Mouse (Mus musculus): ENCODE data around the gene Hnrnpa2b1. TPM values are rescaled to one million over a fixed set of nuclear protein-coding genes. Genes with fewer than 3 reads are reported as not detected.
"Not testable (repeated sequence)": the region's sequence is repeated elsewhere in the genome, so short reads cannot be mapped to it uniquely, and the experiment has no call there.

The Hnrnpa2b1 gene
- total RNA-seq (2021), result 100 to 1,000 TPM; 284 to 312 TPM
- long read RNA-seq, experiment 1, transcript Hnrnpa2b1-210 (10 exons, 1,518 nt), result minor isoform, 26 of 1,052 reads
- long read RNA-seq, experiment 1, transcript Hnrnpa2b1-202 (12 exons, 1,662 nt), result minor isoform, 8 of 1,052 reads
- long read RNA-seq, experiment 1, transcript Hnrnpa2b1-204 (11 exons, 1,638 nt), result major isoform, 60 of 1,052 reads
- long read RNA-seq, experiment 1, transcript Hnrnpa2b1-203 (12 exons, 1,728 nt), result minor isoform, 14 of 1,052 reads
- long read RNA-seq, experiment 1, partial matches to known transcripts, result 822 of 1,052 reads
- long read RNA-seq, experiment 1, other reads (novel, unspliced or antisense), result 119 of 1,052 reads
- long read RNA-seq, experiment 2, transcript Hnrnpa2b1-204 (11 exons, 1,638 nt), result major isoform, 118 of 1,238 reads
- long read RNA-seq, experiment 2, transcript Hnrnpa2b1-210 (10 exons, 1,518 nt), result minor isoform, 14 of 1,238 reads
- long read RNA-seq, experiment 2, transcript Hnrnpa2b1-203 (12 exons, 1,728 nt), result minor isoform, 14 of 1,238 reads
- long read RNA-seq, experiment 2, transcript Hnrnpa2b1-202 (12 exons, 1,662 nt), result minor isoform, 10 of 1,238 reads
- long read RNA-seq, experiment 2, partial matches to known transcripts, result 857 of 1,238 reads
- long read RNA-seq, experiment 2, other reads (novel, unspliced or antisense), result 216 of 1,238 reads

DNA sequence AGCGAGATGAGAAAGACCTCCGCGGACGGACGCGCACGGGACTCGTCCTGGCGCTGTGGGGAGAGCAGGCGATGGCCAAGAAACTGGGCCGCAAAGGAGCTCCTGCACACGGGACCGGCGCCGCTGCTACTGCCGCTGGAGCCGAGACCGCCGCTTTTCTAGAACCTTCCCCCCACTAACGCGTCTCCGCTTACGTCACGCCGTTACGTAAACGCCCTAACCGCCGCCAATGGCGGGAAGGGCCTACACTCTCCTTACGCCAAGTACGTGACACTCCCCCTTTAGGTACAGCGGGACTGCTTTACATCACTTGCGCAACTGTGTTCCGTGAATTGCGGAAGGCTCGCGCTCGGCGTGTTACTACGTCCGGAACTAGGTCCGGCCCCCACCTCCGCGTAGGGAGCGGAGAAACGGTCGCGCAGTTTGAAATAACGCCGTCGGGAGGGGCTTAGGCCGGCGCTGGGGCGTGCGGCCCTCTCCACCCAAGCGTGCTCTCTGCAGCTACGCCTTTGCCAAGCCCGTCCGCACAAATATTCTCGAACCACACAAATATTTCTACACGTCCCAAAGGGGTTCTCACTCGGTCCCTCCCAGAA, at the start of gene Hnrnpa2b1:
Gene Hnrnpa2b1, minus strand, starts transcription at position 180 of the 596 bp plus-strand sequence.
- intact Hi-C loops (cut with DNase I), result loop anchor here (5.0 kb wide), 1 partner anchor 752 kb away; the partner anchor contains the start of gene Hoxa7

DNA sequence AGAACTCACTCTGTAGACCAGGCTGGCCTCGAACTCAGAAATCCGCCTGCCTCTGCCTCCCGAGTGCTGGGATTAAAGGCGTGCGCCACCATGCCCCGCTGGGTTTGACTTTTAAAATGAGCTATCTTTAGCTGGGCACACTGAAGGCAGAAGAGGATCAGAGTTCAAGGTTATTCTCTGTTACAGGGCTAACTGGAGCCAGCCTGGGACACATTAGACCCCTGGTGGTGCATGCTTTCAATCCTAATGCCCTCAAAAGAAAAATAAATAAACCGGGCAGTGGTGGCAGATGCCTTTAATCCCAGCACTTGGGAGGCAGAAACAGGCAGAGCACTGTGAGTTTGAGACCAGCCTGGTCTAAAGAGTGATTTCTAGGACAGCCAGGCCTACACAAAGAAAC, 45.2 kb upstream of the Hnrnpa2b1 start:
- intact Hi-C loops (cut with DNase I), result no loop called here
- DNase-seq, result no peak

More for the DNA sequence above, at the start of gene Hnrnpa2b1:
- DNase-seq, result peak; percentile 98 to 99

- no peak for DNase-seq
- intact Hi-C loops (cut with DNase I), result no loop called here
Observed at GRCm38 (mm10) chr6:51513745-51514144, 44.1 kb upstream of the Hnrnpa2b1 start.

GRCm38 (mm10) chr6:51510946-51511345, 41.3 kb upstream of the Hnrnpa2b1 start:
- intact Hi-C loops (cut with DNase I), result loop anchor here (2.0 kb wide), 1 partner anchor 68 kb away; no protein-coding TSS in a partner anchor
- DNase-seq, result no peak

DNA sequence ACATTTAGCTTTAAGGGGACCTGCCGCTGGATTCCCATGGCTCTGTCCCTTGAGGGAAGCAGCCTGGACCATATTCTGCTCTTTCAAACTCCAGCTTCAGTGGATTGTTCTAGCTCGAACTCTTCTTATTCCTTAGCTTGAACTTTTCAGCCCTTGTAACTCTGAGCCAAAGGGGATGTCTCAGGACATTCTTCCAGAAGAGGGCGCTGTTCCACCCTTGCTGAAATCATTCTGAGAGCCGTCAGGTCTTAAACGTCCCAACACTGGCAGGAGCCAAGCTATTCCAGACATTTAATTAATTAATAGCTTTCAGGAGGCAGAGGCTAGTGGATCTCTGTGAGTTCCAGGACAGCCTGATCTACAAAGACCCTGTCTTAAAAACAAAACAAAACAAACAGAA, 40.4 kb upstream of the Hnrnpa2b1 start:
- intact Hi-C loops (cut with DNase I), result loop anchor here (2.0 kb wide), 1 partner anchor 69 kb away; no protein-coding TSS in a partner anchor
- peak; percentile 29 to 39 for DNase-seq

- DNase-seq, result peak; percentile 58 to 59
- intact Hi-C loops (cut with DNase I), result loop anchor here (5.0 kb wide), 1 partner anchor 127 kb away; no protein-coding TSS in a partner anchor
Observed at GRCm38 (mm10) chr6:51508750-51509648, 39.3 kb upstream of the Hnrnpa2b1 start.

DNA sequence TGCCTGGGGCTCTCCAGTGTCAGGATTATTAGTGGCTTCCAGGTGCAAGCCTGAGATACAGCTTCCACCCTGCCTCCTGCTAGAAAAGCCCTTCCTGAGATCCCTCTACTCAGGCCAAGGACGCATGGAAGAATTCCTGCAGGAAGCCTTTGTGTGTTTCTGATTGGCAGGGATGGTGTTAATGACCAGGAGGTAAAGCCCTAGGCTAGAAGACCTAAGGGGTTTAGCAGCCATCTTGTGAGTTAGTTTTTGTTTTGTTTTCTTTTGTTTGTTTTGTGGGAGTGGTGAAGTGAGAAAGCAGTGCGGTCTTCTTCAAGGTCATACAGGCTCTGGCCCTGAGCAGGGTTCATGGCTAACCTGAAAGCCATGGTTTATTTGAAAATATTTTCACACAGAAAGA, 37.9 kb upstream of the Hnrnpa2b1 start:
- DNase-seq, result no peak
- intact Hi-C loops (cut with DNase I), result loop anchor here (5.0 kb wide), 1 partner anchor 125 kb away; no protein-coding TSS in a partner anchor

DNA sequence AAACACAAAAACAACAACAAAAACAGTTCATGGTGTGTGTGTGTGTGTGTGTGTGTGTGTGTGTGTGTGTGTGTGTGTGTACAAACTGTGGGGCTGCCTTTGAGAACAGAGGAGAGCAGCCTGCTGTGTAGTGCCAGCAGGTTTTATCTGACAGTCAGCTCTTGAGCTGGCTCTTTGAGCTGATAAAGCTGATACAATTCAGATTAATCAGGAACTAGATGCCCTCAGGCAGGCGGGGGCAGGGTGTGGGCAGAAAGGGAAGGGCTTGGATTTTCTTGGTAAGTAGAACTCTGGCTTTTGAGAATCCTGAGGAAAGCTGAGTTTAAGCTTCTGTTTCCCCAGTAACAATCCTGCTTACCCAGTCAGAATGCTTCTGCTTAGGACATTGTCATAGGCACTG, 36.0 kb upstream of the Hnrnpa2b1 start:
- intact Hi-C loops (cut with DNase I), result loop anchor here (5.0 kb wide), 1 partner anchor 123 kb away; no protein-coding TSS in a partner anchor
- no peak for DNase-seq

GRCm38 (mm10) chr6:51497321-51498111, 27.8 kb upstream of the Hnrnpa2b1 start:
- intact Hi-C loops (cut with DNase I), result no loop called here
- DNase-seq, result no peak

- DNase-seq, result peak; percentile 65 to 74
- intact Hi-C loops (cut with DNase I), result no loop called here
Observed at GRCm38 (mm10) chr6:51489787-51490186, 20.1 kb upstream of the Hnrnpa2b1 start.

DNA sequence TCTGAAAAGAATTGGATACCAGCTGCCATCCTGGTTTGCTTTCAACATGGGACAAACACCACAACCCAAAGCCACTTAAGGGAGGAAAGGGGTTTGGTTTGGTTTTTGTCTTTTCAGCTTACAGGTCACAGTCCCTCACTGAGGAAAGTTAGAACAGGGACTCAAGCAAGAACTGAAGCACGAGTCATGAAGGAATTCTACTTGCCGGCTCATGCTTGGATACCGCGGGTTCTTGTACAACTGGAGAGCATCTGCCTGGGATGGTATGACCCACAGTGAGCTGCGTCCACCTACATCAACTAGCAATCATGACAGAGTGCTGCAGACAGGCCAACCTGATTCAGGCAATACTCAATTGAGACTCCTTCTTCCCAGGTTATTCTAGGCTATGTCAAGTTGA, 17.0 kb upstream of the Hnrnpa2b1 start:
- no peak for DNase-seq
- intact Hi-C loops (cut with DNase I), result no loop called here

GRCm38 (mm10) chr6:51486076-51486710, 16.5 kb upstream of the Hnrnpa2b1 start:
- DNase-seq, result no peak
- intact Hi-C loops (cut with DNase I), result no loop called here

DNA sequence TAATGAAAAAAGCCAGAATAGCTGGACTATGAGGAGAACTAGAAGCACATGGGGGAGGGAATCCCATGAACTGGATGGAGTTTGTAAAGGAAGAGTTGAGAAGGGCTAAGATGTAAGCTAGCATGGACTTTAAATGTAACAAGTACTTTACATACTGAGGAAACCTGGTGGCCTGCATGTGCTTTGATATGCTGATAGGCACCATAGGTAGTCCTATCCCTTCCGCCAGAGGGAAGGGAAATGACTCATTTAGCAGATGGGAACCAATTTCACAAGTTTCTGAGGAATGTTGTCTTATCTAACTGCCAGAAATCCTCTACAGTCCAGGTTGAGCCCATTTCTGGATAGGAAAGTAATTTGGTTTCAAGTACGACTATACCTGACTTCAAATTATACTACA, 16.0 kb upstream of the Hnrnpa2b1 start:
- intact Hi-C loops (cut with DNase I), result no loop called here
- DNase-seq, result no peak

DNA sequence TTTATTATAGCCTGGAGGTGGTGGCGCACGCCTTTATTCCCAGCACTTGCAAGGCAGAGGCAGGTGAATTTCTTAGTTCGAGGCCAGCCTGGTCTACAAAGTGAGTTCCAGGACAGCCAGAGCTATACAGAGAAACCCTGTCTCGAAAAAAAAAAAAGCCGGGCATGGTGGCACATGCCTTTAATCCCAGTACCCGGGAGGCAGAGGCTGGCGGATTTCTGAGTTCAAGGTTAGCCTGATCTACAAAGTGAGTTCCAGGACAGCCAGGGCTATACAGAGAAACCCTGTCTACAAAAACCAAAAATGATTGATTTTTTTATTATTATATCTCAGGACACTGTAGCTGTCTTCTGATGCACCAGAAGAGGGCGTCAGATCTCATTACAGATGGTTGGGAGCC, 14.9 kb upstream of the Hnrnpa2b1 start:
- intact Hi-C loops (cut with DNase I); DNase-seq: not testable (repeated sequence)

GRCm38 (mm10) chr6:51483861-51484260, 14.2 kb upstream of the Hnrnpa2b1 start:
- intact Hi-C loops (cut with DNase I), result no loop called here
- DNase-seq, result no peak

DNA sequence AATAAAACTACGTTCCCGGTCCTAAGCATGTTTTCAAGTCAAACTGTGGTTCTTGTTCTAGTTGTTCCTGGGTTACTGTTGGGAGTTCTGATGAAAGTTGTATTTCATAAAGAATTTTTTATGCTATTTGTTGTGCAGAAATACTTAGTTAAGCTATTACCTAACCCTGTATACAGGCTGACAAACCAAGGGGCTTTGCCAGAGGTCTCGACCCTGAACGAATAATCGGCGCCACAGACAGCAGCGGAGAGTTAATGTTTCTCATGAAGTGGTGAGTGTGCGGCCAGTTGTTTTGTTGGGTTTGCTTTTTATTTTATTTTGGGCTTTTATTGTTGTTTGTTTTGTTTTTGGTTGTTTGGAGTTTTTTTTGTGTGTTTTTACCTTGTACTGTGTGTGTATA, 11.9 kb upstream of the Hnrnpa2b1 start:
- intact Hi-C loops (cut with DNase I), result no loop called here
- no peak for DNase-seq

- no peak for DNase-seq
Observed at GRCm38 (mm10) chr6:51479136-51479731, 9.5 kb upstream of the Hnrnpa2b1 start.

DNA sequence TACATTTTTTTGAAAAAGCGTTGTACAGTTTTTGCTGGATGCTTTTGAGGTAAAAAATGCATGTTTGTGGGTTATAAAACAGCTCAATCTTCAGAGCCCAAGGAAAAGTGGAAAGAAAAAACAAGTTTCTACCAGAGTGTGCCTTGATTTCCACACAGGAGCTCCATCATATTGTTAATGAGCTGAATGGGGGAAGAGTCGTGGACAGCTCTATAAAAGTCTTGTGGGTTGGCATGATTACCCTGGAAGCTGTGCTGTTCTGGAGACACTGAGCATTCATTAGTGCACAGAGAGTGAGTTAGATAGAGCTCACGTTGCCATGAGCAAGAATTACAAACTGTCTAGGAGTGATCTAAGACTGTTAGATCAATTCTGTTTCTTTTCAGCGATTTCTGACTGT, 2.5 kb upstream of the Hnrnpa2b1 start:
- no peak for DNase-seq
- intact Hi-C loops (cut with DNase I), result no loop called here

More at GRCm38 (mm10) chr6:51479136-51479731, 9.5 kb upstream of the Hnrnpa2b1 start:
- intact Hi-C loops (cut with DNase I), result no loop called here

Measured in gastrocnemius, postnatal 36 days (tissue).